Mouse (Mus musculus): Measurements from ENCODE around the gene RPS10-NUDT3.

DNA sequence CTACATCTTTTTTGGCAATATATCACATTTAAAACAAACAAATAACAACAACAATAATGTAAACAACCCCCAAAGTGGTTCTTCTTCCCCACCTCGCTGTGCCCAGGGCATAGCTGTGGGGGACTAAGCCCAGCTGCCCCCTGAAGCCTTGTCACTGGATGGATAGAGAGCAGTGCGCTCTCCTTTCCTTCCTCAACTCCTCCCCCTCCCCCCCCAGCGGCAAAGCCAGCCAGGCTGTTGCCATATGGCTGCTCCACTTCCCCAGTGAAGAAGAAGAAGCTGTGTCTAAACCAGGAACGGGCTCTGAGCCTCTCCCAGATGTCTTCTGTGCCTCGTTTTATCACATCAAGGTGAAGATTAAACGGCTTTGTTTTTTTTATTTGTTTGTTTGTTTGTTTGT lies 8.1 kb upstream of the RPS10-NUDT3 start:
- TF ChIP-seq POLR2A (IDR thresholded peaks at IDR 0.05; ENCODE audit: extremely low read depth, insufficient read depth, low read length) (no peak), CTCF (IDR thresholded peaks at IDR 0.05; ENCODE audit: low read depth, low read length) (no peak)
